Mouse (Mus musculus): ENCODE measurements around the gene Oas3. TPM values are rescaled to one million over a fixed set of nuclear protein-coding genes. Genes with fewer than 3 reads are reported as not detected.

Oas3 gene
- polyA plus RNA-seq (2012; rRNA removed), result 0.38 and 2.3 TPM in 2 replicates

- DNase-seq, result no peak
- Histone ChIP-seq H3K4me3 (ENCODE audit: insufficient read depth, low read depth, low read length) (no peak within 1 kb of the TSS), H3K4me1 (ENCODE audit: control insufficient read depth, insufficient read depth, low read length) (no peaks in the 10 kb centered on the region), H3K27me3 (replicated peaks; ENCODE audit: control insufficient read depth, insufficient read depth, low read length) (no peaks in the 10 kb centered on the region), H3K27ac (ENCODE audit: insufficient read depth, low read depth, low read length) (no peak within 1 kb of the TSS), H3K36me3 (ENCODE audit: control insufficient read depth, insufficient read depth, low read length) (no peaks in the 10 kb centered on the region)
- TF ChIP-seq CTCF (conservative IDR thresholded peaks at IDR 0.05; ENCODE audit: insufficient read depth, insufficient read length, low read depth, low read length) (no peak), POLR2A (IDR thresholded peaks at IDR 0.05; ENCODE audit: low read depth, low read length) (no peak)
- WGBS, result 66% methylated on average over 9 of the region's 9 CpGs
Observed at GRCm38 (mm10) chr5:120777478-120777877, at the start of gene Oas3. TSS of gene Oas3 (minus strand) at chr5:120777661.

- no peaks in the 10 kb centered on the region for H3K36me3 ChIP-seq (ENCODE audit: control insufficient read depth, insufficient read depth, low read length)
- TF ChIP-seq POLR2A (IDR thresholded peaks at IDR 0.05; ENCODE audit: low read depth, low read length), result no peak
- no peak for TF ChIP-seq CTCF (conservative IDR thresholded peaks at IDR 0.05; ENCODE audit: insufficient read depth, insufficient read length, low read depth, low read length)
- H3K4me3 ChIP-seq (ENCODE audit: insufficient read depth, low read depth, low read length), result no peak overlapping the region
- no peak for DNase-seq
- no peak overlapping the region for H3K27ac ChIP-seq (ENCODE audit: insufficient read depth, low read depth, low read length)
- no peaks in the 10 kb centered on the region for H3K27me3 ChIP-seq (replicated peaks; ENCODE audit: control insufficient read depth, insufficient read depth, low read length)
- H3K4me1 ChIP-seq (ENCODE audit: control insufficient read depth, insufficient read depth, low read length), result no peaks in the 10 kb centered on the region
Observed at GRCm38 (mm10) chr5:120818999-120819398, 41.5 kb upstream of the Oas3 start.

GRCm38 (mm10) chr5:120815949-120816348, 38.5 kb upstream of the Oas3 start:
- TF ChIP-seq POLR2A (IDR thresholded peaks at IDR 0.05; ENCODE audit: low read depth, low read length), result no peak
- TF ChIP-seq CTCF (conservative IDR thresholded peaks at IDR 0.05; ENCODE audit: insufficient read depth, insufficient read length, low read depth, low read length), result peak; percentile 50

GRCm38 (mm10) chr5:120813023-120813422, 35.6 kb upstream of the Oas3 start:
- no peaks in the 10 kb centered on the region for H3K36me3 ChIP-seq (ENCODE audit: control insufficient read depth, insufficient read depth, low read length)
- no peak overlapping the region for H3K27ac ChIP-seq (ENCODE audit: insufficient read depth, low read depth, low read length)
- TF ChIP-seq CTCF (conservative IDR thresholded peaks at IDR 0.05; ENCODE audit: insufficient read depth, insufficient read length, low read depth, low read length) (no peak), POLR2A (IDR thresholded peaks at IDR 0.05; ENCODE audit: low read depth, low read length) (no peak)
- no peak for DNase-seq
- H3K27me3 ChIP-seq (replicated peaks; ENCODE audit: control insufficient read depth, insufficient read depth, low read length), result no peaks in the 10 kb centered on the region
- 59% methylated on average over 6 of the region's 6 CpGs for WGBS
- H3K4me1 ChIP-seq (ENCODE audit: control insufficient read depth, insufficient read depth, low read length), result peaks cover 6% of the 10 kb centered on the region; the same call in 1 of the 2 replicates
- peak overlapping the region; percentile 50 for H3K4me3 ChIP-seq (ENCODE audit: insufficient read depth, low read depth, low read length)

More at GRCm38 (mm10) chr5:120815949-120816348, 38.5 kb upstream of the Oas3 start:
- H3K4me1 ChIP-seq (ENCODE audit: control insufficient read depth, insufficient read depth, low read length), result peaks cover 6% of the 10 kb centered on the region; the same call in 1 of the 2 replicates
- no peak overlapping the region for H3K27ac ChIP-seq (ENCODE audit: insufficient read depth, low read depth, low read length)
- H3K27me3 ChIP-seq (replicated peaks; ENCODE audit: control insufficient read depth, insufficient read depth, low read length), result no peaks in the 10 kb centered on the region
- peak; percentile 19 for DNase-seq
- no peak overlapping the region for H3K4me3 ChIP-seq (ENCODE audit: insufficient read depth, low read depth, low read length)
- 68% methylated on average over 3 of the region's 3 CpGs for WGBS
- H3K36me3 ChIP-seq (ENCODE audit: control insufficient read depth, insufficient read depth, low read length), result no peaks in the 10 kb centered on the region

GRCm38 (mm10) chr5:120811951-120812819, 34.7 kb upstream of the Oas3 start, which contains the start of gene Oas1c:
TSS of gene Oas1c (minus strand) at chr5:120812514.
- WGBS, result 3% methylated on average over 18 of the region's 18 CpGs

GRCm38 (mm10) chr5:120809171-120809570, 31.7 kb upstream of the Oas3 start:
- no peak for TF ChIP-seq CTCF (conservative IDR thresholded peaks at IDR 0.05; ENCODE audit: insufficient read depth, insufficient read length, low read depth, low read length)
- no peak for TF ChIP-seq POLR2A (IDR thresholded peaks at IDR 0.05; ENCODE audit: low read depth, low read length)
- WGBS, result 32% methylated on average over 6 of the region's 6 CpGs
- peak; percentile 56 for DNase-seq
- Histone ChIP-seq H3K4me1 (ENCODE audit: control insufficient read depth, insufficient read depth, low read length) (peaks cover 6% of the 10 kb centered on the region; the same call in 1 of the 2 replicates), H3K4me3 (ENCODE audit: insufficient read depth, low read depth, low read length) (no peak overlapping the region), H3K27ac (ENCODE audit: insufficient read depth, low read depth, low read length) (no peak overlapping the region), H3K27me3 (replicated peaks; ENCODE audit: control insufficient read depth, insufficient read depth, low read length) (no peaks in the 10 kb centered on the region), H3K36me3 (ENCODE audit: control insufficient read depth, insufficient read depth, low read length) (no peaks in the 10 kb centered on the region)

More at GRCm38 (mm10) chr5:120811951-120812819, 34.7 kb upstream of the Oas3 start, which contains the start of gene Oas1c:
- Histone ChIP-seq H3K4me1 (ENCODE audit: control insufficient read depth, insufficient read depth, low read length) (peaks cover 6% of the 10 kb centered on the region; the same call in 1 of the 2 replicates), H3K36me3 (ENCODE audit: control insufficient read depth, insufficient read depth, low read length) (no peaks in the 10 kb centered on the region), H3K27ac (ENCODE audit: insufficient read depth, low read depth, low read length) (peak within 1 kb of the TSS; percentile 20; the same call in 1 of the 2 replicates), H3K4me3 (ENCODE audit: insufficient read depth, low read depth, low read length) (peak within 1 kb of the TSS; percentile 50), H3K27me3 (replicated peaks; ENCODE audit: control insufficient read depth, insufficient read depth, low read length) (no peaks in the 10 kb centered on the region)
- peak; percentile 54 for TF ChIP-seq POLR2A (IDR thresholded peaks at IDR 0.05; ENCODE audit: low read depth, low read length)
- no peak for TF ChIP-seq CTCF (conservative IDR thresholded peaks at IDR 0.05; ENCODE audit: insufficient read depth, insufficient read length, low read depth, low read length)
- peak; percentile 96 for DNase-seq

GRCm38 (mm10) chr5:120806458-120806857, 29.0 kb upstream of the Oas3 start:
- 93% methylated on average over 1 of the region's 1 CpGs for WGBS
- H3K27me3 ChIP-seq (replicated peaks; ENCODE audit: control insufficient read depth, insufficient read depth, low read length), result no peaks in the 10 kb centered on the region
- DNase-seq, result peak; percentile 56
- no peaks in the 10 kb centered on the region for H3K36me3 ChIP-seq (ENCODE audit: control insufficient read depth, insufficient read depth, low read length)
- H3K27ac ChIP-seq (ENCODE audit: insufficient read depth, low read depth, low read length), result no peak overlapping the region
- H3K4me1 ChIP-seq (ENCODE audit: control insufficient read depth, insufficient read depth, low read length), result peaks cover under 1% of the 10 kb centered on the region; the same call in 1 of the 2 replicates
- TF ChIP-seq CTCF (conservative IDR thresholded peaks at IDR 0.05; ENCODE audit: insufficient read depth, insufficient read length, low read depth, low read length) (peak; percentile 63), POLR2A (IDR thresholded peaks at IDR 0.05; ENCODE audit: low read depth, low read length) (no peak)
- H3K4me3 ChIP-seq (ENCODE audit: insufficient read depth, low read depth, low read length), result no peak overlapping the region

Data from kidney, adult 2 months (tissue).